Mouse (Mus musculus) kidney, adult 11 months (tissue): Measurements from ENCODE around the gene Bpifb9b.
A peak's percentile ranks its signal among the peaks of the same experiment; 100 is the strongest.
"Not testable (repeated sequence)": the region's sequence is repeated elsewhere in the genome, so short reads cannot be mapped to it uniquely, and the experiment has no call there.

ENCODE experiments used
- DNase-seq: peaks from one replicate; pipeline ENCODE4 v3.0.0; 2022

Bpifb9b gene

GRCm38 (mm10) chr2:154306927-154307326, at the start of gene Bpifb9b:
Bpifb9b (plus strand) TSS chr2:154307227.
- DNase-seq = not testable (repeated sequence)

- not testable (repeated sequence) for DNase-seq
Measured at GRCm38 (mm10) chr2:154257554-154257953, 49.5 kb upstream of the Bpifb9b start, which contains the start of gene Bpifb9a. Bpifb9a (plus strand) TSS chr2:154257854.

GRCm38 (mm10) chr2:154264397-154264796, 42.6 kb upstream of the Bpifb9b start:
- not testable (repeated sequence) for DNase-seq

DNA sequence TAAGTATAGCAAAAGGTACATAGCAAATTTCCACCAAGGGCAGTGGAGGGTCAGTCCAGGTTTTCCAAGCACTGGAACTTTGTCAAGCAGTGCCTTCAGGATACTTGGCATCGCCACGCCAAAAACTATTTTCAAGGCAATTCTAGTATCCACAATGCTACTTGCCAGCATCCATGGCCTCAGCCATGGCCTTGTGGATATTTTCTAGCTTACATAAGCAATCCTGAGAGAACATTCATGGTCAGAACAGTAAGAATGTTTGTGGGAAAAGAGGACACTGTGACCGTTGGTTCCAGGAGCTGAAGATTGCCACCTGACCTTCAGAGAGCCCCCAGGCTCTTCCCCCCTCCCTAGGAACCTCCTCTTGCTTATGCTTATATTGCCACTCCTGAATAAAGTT, 15.2 kb upstream of the Bpifb9b start:
- DNase-seq = not testable (repeated sequence)

GRCm38 (mm10) chr2:154292833-154293232, 14.2 kb upstream of the Bpifb9b start:
- no peak for DNase-seq

DNA sequence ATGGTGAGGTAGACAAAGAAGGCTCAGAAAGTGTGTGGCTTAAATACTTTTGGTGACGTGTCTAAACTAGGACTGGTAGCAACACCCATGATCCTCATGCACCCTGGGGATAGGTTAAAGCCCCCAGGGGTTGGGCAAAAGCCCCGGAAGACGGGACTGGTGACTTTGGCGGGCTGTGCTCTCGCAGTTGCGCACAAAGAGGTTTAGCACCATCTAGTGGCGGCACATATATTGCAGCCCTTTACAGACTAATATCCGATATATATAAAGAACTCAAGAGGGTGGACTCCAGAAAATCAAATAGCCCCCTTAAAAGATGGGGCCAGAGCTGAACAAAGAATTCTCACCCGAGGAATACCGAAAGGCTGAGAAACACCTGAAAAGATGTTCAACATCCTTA, 12.3 kb upstream of the Bpifb9b start:
- not testable (repeated sequence) for DNase-seq

DNA sequence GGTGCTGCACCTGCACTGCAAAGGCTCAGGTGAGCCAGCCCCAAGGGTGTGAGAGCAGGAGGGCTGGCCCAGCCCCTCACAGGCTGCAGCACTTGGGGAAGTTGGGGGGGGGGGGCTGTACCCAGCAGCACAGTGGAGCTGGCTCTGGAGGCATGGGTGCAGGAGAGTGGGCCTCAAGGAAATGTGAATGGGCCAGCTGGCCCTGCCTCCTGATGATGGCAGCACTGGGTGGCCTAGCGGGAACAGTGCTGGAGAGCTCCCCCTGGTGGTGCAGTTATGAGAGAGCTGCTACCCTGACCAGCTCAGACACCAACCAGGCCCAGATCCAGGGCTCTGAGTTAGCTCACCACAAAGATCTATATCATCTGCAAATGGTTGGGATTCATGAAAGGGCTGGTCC, 6.5 kb upstream of the Bpifb9b start:
- DNase-seq = peak; percentile 19

- DNase-seq = no peak
Measured at GRCm38 (mm10) chr2:154301763-154302162, 5.3 kb upstream of the Bpifb9b start.

- DNase-seq = not testable (repeated sequence)
Measured at GRCm38 (mm10) chr2:154304604-154305003, 2.4 kb upstream of the Bpifb9b start.

DNA sequence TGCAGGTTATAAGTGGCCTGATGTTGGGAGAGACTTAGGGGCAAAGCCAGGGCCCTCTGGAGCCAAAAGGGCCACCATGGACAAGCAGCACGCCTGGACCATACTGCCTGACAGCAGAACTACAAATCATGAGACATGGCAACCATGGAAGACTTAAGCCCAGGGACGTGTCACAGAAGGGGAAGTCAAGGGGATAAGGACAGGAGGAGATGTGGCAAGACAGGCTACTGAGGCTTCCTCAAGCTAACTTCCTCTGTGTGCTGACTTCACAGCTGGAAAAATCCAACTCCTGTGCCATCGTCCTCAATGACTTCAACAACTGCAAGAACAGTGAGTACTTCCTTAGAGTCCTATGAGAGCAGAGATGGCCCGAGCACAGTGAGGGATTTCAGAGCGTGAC, 6.7 kb downstream of the Bpifb9b start:
- not testable (repeated sequence) for DNase-seq

- no peak for DNase-seq
Measured at GRCm38 (mm10) chr2:154326852-154327251, 19.8 kb downstream of the Bpifb9b start.

GRCm38 (mm10) chr2:154335572-154335971, 28.5 kb downstream of the Bpifb9b start:
- DNase-seq = no peak

DNA sequence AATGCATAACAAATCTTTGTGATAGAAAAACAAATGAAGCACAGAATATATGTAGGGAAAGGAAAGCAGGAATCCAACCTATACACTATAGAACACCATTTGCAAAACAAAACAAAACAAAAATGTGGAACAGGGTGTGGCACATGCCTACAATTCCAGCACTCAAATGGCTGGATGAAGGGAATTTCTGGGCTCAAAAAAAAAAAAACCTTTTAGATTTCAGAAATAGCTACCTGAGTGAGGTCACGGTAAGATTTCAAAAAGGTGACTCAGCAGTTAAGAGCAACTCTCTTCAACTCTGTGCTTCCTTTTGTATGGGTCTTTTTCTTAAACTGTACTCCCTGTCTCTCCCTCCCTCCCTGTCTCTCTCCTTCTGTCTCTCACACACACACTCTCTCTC, 31.1 kb downstream of the Bpifb9b start:
- DNase-seq = no peak

- no peak for DNase-seq
Measured at GRCm38 (mm10) chr2:154339356-154339755, 32.3 kb downstream of the Bpifb9b start.

GRCm38 (mm10) chr2:154348152-154348551, 41.1 kb downstream of the Bpifb9b start:
- DNase-seq = no peak

DNA sequence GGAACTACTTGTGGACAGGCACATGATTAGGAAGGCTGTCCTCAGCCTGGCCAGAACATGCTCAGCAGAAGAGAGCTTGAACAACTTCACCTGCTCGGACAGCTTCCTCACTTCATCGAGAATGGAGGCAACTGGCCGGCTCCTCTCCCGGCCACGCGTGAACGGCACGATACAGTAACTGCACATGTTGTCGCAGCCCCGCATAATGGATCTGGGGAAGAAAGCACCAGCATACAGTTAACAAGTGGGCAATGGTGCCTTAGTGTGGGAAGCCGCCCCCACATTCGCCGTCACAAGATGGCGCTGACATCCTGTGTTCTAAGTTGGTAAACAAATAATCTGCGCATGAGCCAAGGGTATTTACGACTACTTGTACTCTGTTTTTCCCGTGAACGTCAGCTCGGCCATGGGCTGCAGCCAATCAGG, 47.0 kb downstream of the Bpifb9b start:
- not testable (repeated sequence) for DNase-seq

DNA sequence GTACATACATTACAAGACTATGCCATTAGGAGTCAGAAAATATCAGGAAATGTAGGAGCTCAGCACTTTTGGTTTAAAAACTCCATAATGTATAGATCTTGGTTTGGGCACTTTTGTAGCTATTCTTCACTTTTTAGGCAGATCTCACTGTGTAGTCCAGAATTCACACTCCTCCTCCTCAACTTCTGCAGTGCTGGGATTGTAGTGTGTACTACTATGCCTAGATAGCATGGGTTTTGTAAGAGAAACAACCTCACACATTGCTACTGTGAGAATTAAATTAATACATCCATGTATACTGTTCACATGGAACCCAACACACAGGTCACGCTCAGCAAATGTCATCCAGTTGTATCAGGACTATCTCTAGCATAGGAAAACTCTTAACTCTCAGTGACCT, 60.5 kb downstream of the Bpifb9b start:
- no peak for DNase-seq
